Mouse (Mus musculus) embryonic facial prominence, embryonic 11.5 days (tissue): ENCODE results near the gene Dpy30. TPM values are rescaled to one million over a fixed set of nuclear protein-coding genes. Genes with fewer than 3 reads are reported as not detected.
"Not testable (repeated sequence)": the region's sequence is repeated elsewhere in the genome, so short reads cannot be mapped to it uniquely, and the experiment has no call there.

Source experiments
- ATAC-seq: fragments of 200-750 bp; cut with Nextera tagmentation; replicated peaks from 2 replicates; pipeline ENCODE4 v1.8.0; 2017; ENCODE audit warnings: low read depth; ENCODE audit not compliant: insufficient number of reproducible peaks, low FRiP score, low TSS enrichment
- DNase-seq: peaks from one replicate; pipeline ENCODE4 v3.0.0-alpha.2; 2015; ENCODE audit warnings: low spot score
- H3K27ac ChIP-seq: fragments of 300-500 bp; sonication (generic); replicated peaks from 2 replicates; pipeline ENCODE4 v1.5.1; 2014; ENCODE audit warnings: mild to moderate bottlenecking, low read depth, low read length, control low read depth
- H3K27me3 ChIP-seq: fragments of 300-500 bp; sonication (generic); 2 replicates; pipeline ENCODE4 v1.6.1; 2014; ENCODE audit warnings: mild to moderate bottlenecking, low read length, moderate library complexity, mixed read lengths; ENCODE audit not compliant: control insufficient read depth, insufficient read depth
- H3K36me3 ChIP-seq: fragments of 300-500 bp; sonication (generic); replicated peaks from 2 replicates; pipeline ENCODE4 v1.6.1; 2014; ENCODE audit warnings: low read depth, mild to moderate bottlenecking, low read length, moderate library complexity, mixed read lengths; ENCODE audit not compliant: control insufficient read depth, insufficient read depth
- H3K4me1 ChIP-seq: fragments of 300-500 bp; sonication (generic); 2 replicates; pipeline ENCODE4 v1.6.1; 2014; ENCODE audit warnings: low read length, mixed read lengths; ENCODE audit not compliant: control insufficient read depth, insufficient read depth
- H3K4me2 ChIP-seq: fragments of 300-500 bp; sonication (generic); 2 replicates; pipeline ENCODE4 v1.6.1; 2014; ENCODE audit warnings: low read depth, mild to moderate bottlenecking, control low read depth, low read length, moderate library complexity
- H3K4me3 ChIP-seq: fragments of 300-500 bp; sonication (generic); 2 replicates; pipeline ENCODE4 v1.5.1; 2014; ENCODE audit warnings: low read depth, low read length, control low read depth
- H3K9ac ChIP-seq: fragments of 300-500 bp; sonication (generic); replicated peaks from 2 replicates; pipeline ENCODE4 v1.6.1; 2014; ENCODE audit warnings: mild to moderate bottlenecking, control low read depth, low read length
- H3K9me3 ChIP-seq: fragments of 300-500 bp; sonication (generic); replicated peaks from 2 replicates; pipeline ENCODE4 v1.6.1; 2016; ENCODE audit warnings: mild to moderate bottlenecking, low read length, inconsistent platforms, mixed read lengths; ENCODE audit not compliant: control insufficient read depth
- WGBS: fragments of 180-500 bp; shearing (Covaris S2); extraction: QIAGEN DNeasy Blood & Tissue Kit; methylation state at CpG from one replicate; pipeline ENCODE4 v1.1.7; 2014; 5-methylcytosine and 5-hydroxymethylcytosine counted together
- polyA plus RNA-seq: library from polyadenylated mRNA; unstranded; fragments of >200 nt; fragmentation: Nextera tagmentation; extraction: Ambion mirVana; gene quantifications from 2 replicates; pipeline ENCODE4 v1.2.1, GENCODE M21; 2014

Dpy30 gene
- polyA plus RNA-seq, 1 experiment from 2014 or later = 302 TPM

- not testable (repeated sequence) for DNase-seq, H3K9me3 ChIP-seq, H3K9ac ChIP-seq, H3K4me1 ChIP-seq, H3K27me3 ChIP-seq, H3K4me2 ChIP-seq, ATAC-seq, H3K36me3 ChIP-seq, H3K27ac ChIP-seq, H3K4me3 ChIP-seq
- WGBS = 84% methylated on average over 7 of the region's 7 CpGs
Measured at GRCm38 (mm10) chr17:74327195-74327594, 3.5 kb upstream of the Dpy30 start.

GRCm38 (mm10) chr17:74322400-74323054 lies 1.2 kb downstream of the Dpy30 start:
- Histone ChIP-seq H3K4me3 (no peak overlapping the region), H3K36me3 (no peaks in the 10 kb centered on the region), H3K9ac (no peak overlapping the region), H3K4me1 (no peaks in the 10 kb centered on the region), H3K4me2 (no peak overlapping the region), H3K9me3 (no peaks in the 10 kb centered on the region), H3K27ac (no peak overlapping the region), H3K27me3 (no peaks in the 10 kb centered on the region)
- DNase-seq (peak; percentile 23), ATAC-seq (no peak)
- 53% methylated on average over 5 of the region's 5 CpGs for WGBS

- ATAC-seq (no peak), DNase-seq (no peak)
- no peak overlapping the region for H3K9ac ChIP-seq
- H3K36me3 ChIP-seq = no peaks in the 10 kb centered on the region
- H3K4me2 ChIP-seq = no peak overlapping the region
- H3K27ac ChIP-seq = no peak overlapping the region
- H3K9me3 ChIP-seq = no peaks in the 10 kb centered on the region
- H3K27me3 ChIP-seq = no peaks in the 10 kb centered on the region
- 91% methylated on average over 6 of the region's 6 CpGs for WGBS
- no peaks in the 10 kb centered on the region for H3K4me1 ChIP-seq
- no peak overlapping the region for H3K4me3 ChIP-seq
Measured at GRCm38 (mm10) chr17:74318721-74319120, 5.0 kb downstream of the Dpy30 start.

GRCm38 (mm10) chr17:74316309-74316863 lies 7.4 kb downstream of the Dpy30 start:
- H3K27ac ChIP-seq = peak overlapping the region; percentile 89
- H3K4me3 ChIP-seq = peak overlapping the region; percentile 73
- no peaks in the 10 kb centered on the region for H3K36me3 ChIP-seq
- H3K9me3 ChIP-seq = no peaks in the 10 kb centered on the region
- H3K4me2 ChIP-seq = peak overlapping the region; percentile 67
- H3K27me3 ChIP-seq = no peaks in the 10 kb centered on the region
- peak; percentile 91 for ATAC-seq
- WGBS = 0% methylated on average over 48 of the region's 48 CpGs
- peak overlapping the region; percentile 78 for H3K9ac ChIP-seq
- DNase-seq = peak; percentile 91
- H3K4me1 ChIP-seq = no peaks in the 10 kb centered on the region

GRCm38 (mm10) chr17:74315445-74316308 lies 8.1 kb downstream of the Dpy30 start:
- DNase-seq (peak; percentile 33), ATAC-seq (no peak)
- H3K4me1 ChIP-seq = no peaks in the 10 kb centered on the region
- no peaks in the 10 kb centered on the region for H3K36me3 ChIP-seq
- peak overlapping the region; percentile 73 for H3K4me3 ChIP-seq
- H3K9ac ChIP-seq = peak overlapping the region; percentile 78
- H3K27me3 ChIP-seq = no peaks in the 10 kb centered on the region
- peak overlapping the region; percentile 49 for H3K4me2 ChIP-seq
- under 1% methylated on average over 45 of the region's 45 CpGs for WGBS
- no peaks in the 10 kb centered on the region for H3K9me3 ChIP-seq
- H3K27ac ChIP-seq = peak overlapping the region; percentile 89

DNA sequence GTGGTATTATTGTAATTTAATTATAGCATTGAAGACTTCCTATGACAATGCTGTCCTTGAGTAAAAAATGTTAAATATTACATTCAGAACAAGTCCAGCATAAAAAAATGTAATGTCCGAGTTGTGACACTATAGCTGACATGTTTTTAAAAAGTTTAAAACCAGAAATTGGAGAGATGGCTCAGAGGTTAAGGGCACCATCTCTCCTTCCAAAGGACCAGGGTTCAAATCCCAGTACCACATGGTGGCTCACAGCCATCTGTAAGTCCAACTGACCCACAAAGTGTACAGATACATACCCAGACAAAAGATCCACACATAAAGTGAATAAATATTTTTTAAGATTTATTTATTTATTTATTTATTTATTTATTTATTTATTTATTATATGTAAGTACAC lies 17.7 kb downstream of the Dpy30 start:
- Histone ChIP-seq H3K27ac (no peak overlapping the region), H3K4me3 (no peak overlapping the region), H3K36me3 (peaks cover 2% of the 10 kb centered on the region), H3K9me3 (no peaks in the 10 kb centered on the region), H3K4me1 (no peaks in the 10 kb centered on the region), H3K27me3 (no peaks in the 10 kb centered on the region), H3K9ac (no peak overlapping the region), H3K4me2 (no peak overlapping the region)
- DNase-seq (no peak), ATAC-seq (no peak)
- WGBS = 84% methylated on average over 1 of the region's 1 CpGs

DNA sequence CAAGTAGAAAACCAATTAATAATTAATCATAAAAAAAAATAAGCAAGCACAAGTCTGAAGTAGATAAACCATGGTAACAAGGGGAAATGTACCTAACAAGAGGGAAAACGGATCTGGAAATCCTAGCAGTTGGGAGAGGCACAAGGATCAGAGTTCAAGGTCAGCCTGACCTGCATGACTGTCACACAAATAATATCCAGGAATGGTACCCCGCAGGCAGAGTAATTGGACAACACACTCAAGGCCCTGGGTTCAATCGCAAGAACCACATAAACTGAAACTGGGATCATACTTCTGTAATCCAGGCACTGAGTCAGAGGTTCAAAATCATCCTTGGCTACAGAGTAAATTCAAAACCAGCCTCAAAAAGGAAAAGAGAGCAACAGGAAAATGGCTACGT lies 18.1 kb downstream of the Dpy30 start:
- no peak overlapping the region for H3K27ac ChIP-seq
- H3K4me1 ChIP-seq = no peaks in the 10 kb centered on the region
- H3K9ac ChIP-seq = no peak overlapping the region
- no peak for ATAC-seq
- 93% methylated on average over 4 of the region's 4 CpGs for WGBS
- H3K4me3 ChIP-seq = no peak overlapping the region
- H3K9me3 ChIP-seq = no peaks in the 10 kb centered on the region
- H3K4me2 ChIP-seq = no peak overlapping the region
- no peaks in the 10 kb centered on the region for H3K27me3 ChIP-seq
- no peak for DNase-seq
- H3K36me3 ChIP-seq = peaks cover 2% of the 10 kb centered on the region

DNA sequence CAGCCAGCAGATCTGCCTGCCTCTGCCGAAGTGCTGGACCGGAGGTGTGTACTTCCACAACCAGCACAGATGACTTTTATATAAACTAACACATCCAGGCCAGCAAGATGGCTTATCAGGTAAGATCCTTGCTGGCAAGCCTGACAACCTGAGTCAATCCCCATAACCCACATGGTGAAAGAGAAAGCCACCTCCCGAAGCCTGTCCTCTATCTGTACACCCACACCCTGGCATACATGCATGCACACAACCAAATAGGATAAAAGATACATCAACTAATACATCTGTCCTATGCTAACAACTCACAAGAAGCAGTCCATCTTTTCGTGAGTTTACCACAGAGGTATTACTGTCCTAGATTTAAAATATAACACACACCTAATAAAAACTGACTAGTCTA lies 19.7 kb downstream of the Dpy30 start:
- WGBS = 99% methylated on average over 4 of the region's 4 CpGs
- H3K27me3 ChIP-seq = no peaks in the 10 kb centered on the region
- H3K4me3 ChIP-seq = no peak overlapping the region
- H3K9me3 ChIP-seq = no peaks in the 10 kb centered on the region
- no peak overlapping the region for H3K27ac ChIP-seq
- H3K4me2 ChIP-seq = no peak overlapping the region
- no peaks in the 10 kb centered on the region for H3K4me1 ChIP-seq
- H3K9ac ChIP-seq = no peak overlapping the region
- peaks cover 2% of the 10 kb centered on the region; the same call in 1 of the 2 replicates for H3K36me3 ChIP-seq
- DNase-seq (no peak), ATAC-seq (no peak)
